Mouse (Mus musculus): ENCODE data around the gene Mok.

Gene Mok

GRCm38 (mm10) chr12:110850010-110850928 lies 9.5 kb upstream of the Mok start, which contains the start of gene Zfp839:
TSS of gene Zfp839 (plus strand) at chr12:110850253.
- DNase-seq (ENCODE audit: low read depth, low spot score): peak; percentile 76

- no peak for DNase-seq (ENCODE audit: low read depth, low spot score)
Observed at GRCm38 (mm10) chr12:110846191-110846765, 5.5 kb upstream of the Mok start.

- peak; percentile 98 for DNase-seq (ENCODE audit: low read depth, low spot score)
Observed at GRCm38 (mm10) chr12:110845131-110845880, 4.6 kb upstream of the Mok start.

GRCm38 (mm10) chr12:110844227-110845130 lies 3.7 kb upstream of the Mok start:
- DNase-seq (ENCODE audit: low read depth, low spot score): peak; percentile 32

GRCm38 (mm10) chr12:110843194-110844048 lies 2.7 kb upstream of the Mok start:
- peak; percentile 71 for DNase-seq (ENCODE audit: low read depth, low spot score)

GRCm38 (mm10) chr12:110841731-110842493 lies 1.2 kb upstream of the Mok start:
- no peak for DNase-seq (ENCODE audit: low read depth, low spot score)

GRCm38 (mm10) chr12:110837850-110838249 lies 2.9 kb downstream of the Mok start:
- no peak for DNase-seq (ENCODE audit: low read depth, low spot score)

GRCm38 (mm10) chr12:110837192-110837841 lies 3.4 kb downstream of the Mok start:
- DNase-seq (ENCODE audit: low read depth, low spot score): no peak

GRCm38 (mm10) chr12:110836729-110837128 lies 4.0 kb downstream of the Mok start:
- no peak for DNase-seq (ENCODE audit: low read depth, low spot score)

GRCm38 (mm10) chr12:110835182-110835581 lies 5.6 kb downstream of the Mok start:
- DNase-seq (ENCODE audit: low read depth, low spot score): no peak

GRCm38 (mm10) chr12:110830293-110831024 lies 10.3 kb downstream of the Mok start:
- no peak for DNase-seq (ENCODE audit: low read depth, low spot score)

GRCm38 (mm10) chr12:110828908-110829307 lies 11.8 kb downstream of the Mok start:
- DNase-seq (ENCODE audit: low read depth, low spot score): no peak

GRCm38 (mm10) chr12:110822366-110822765 lies 18.4 kb downstream of the Mok start:
- DNase-seq (ENCODE audit: low read depth, low spot score): no peak

- DNase-seq (ENCODE audit: low read depth, low spot score): no peak
Observed at GRCm38 (mm10) chr12:110821787-110822186, 19.0 kb downstream of the Mok start.

- DNase-seq (ENCODE audit: low read depth, low spot score): no peak
Observed at GRCm38 (mm10) chr12:110819367-110819766, 21.4 kb downstream of the Mok start.

GRCm38 (mm10) chr12:110816833-110817232 lies 23.9 kb downstream of the Mok start:
- DNase-seq (ENCODE audit: low read depth, low spot score): no peak

GRCm38 (mm10) chr12:110814924-110815323 lies 25.8 kb downstream of the Mok start:
- no peak for DNase-seq (ENCODE audit: low read depth, low spot score)

- DNase-seq (ENCODE audit: low read depth, low spot score): no peak
Observed at GRCm38 (mm10) chr12:110813624-110814023, 27.1 kb downstream of the Mok start.
